In genomic region chr2:126039414-126039891, GRCm38 (mm10) we compare ENCODE assay signal across 13 mouse cellular contexts. TPM values are rescaled to one million over a fixed set of nuclear protein-coding genes. Genes with fewer than 3 reads are reported as not detected.
DNase-seq lines count a peak whose midpoint lies in the region; ATAC-seq and TF ChIP-seq lines count a peak whose summit lies in the region.
"Had no signal": no experiment of that assay in that cellular context is flagged by ENCODE, and none has a peak within 500 bp of the region (broad histone marks: within the 10 kb centered on the region; RNA-seq: fewer than 3 reads in every experiment).

No protein-coding gene starts in this region.

- DNase-seq in layer of hippocampus, adult 8-10 months (ENCODE audit: low spot score in 2 of 2) = peak; percentile 20 to 33
- DNase-seq in layer of hippocampus, adult 2 months (ENCODE audit: low spot score in 2 of 2) = no peak
- peak; percentile 61 to 68 for DNase-seq in heart, adult 18-20 months
- no peak for DNase-seq in heart, postnatal 0 days (ENCODE audit: low spot score)
- DNase-seq in lung, postnatal 36 days = peak; percentile 69
- DNase-seq in adrenal gland, adult 18-20 months (ENCODE audit: low spot score in 2 of 2) = no peak
- DNase-seq: kidney, postnatal 14 days had no signal

- H3K27ac ChIP-seq in layer of hippocampus, adult 2 months = no peak overlapping the region
- H3K27ac ChIP-seq in heart, postnatal 0 days (ENCODE audit: low read depth) = no peak overlapping the region
- H3K27ac ChIP-seq: embryonic facial prominence, embryonic 13.5 days; hindbrain, embryonic 15.5 days; limb, embryonic 10.5 days; stomach, embryonic 15.5 days had no signal

- ATAC-seq in heart, postnatal 0 days (ENCODE audit: insufficient read depth, low read depth) = peak; percentile 36; the same call in 1 of the 2 replicates
- ATAC-seq in CD4-positive, CD25-positive, alpha-beta regulatory T cell, adult 4 months = no peak
- ATAC-seq: activated CD4-positive, CD25-positive, alpha-beta regulatory T cell, adult 4 months had no signal

- no peaks in the 10 kb centered on the region for H3K27me3 ChIP-seq in heart, postnatal 0 days (ENCODE audit: control insufficient read depth, insufficient read depth, low read length)
- H3K27me3 ChIP-seq: embryonic facial prominence, embryonic 13.5 days; hindbrain, embryonic 15.5 days; stomach, embryonic 15.5 days had no signal

- no peak overlapping the region for H3K9ac ChIP-seq in heart, postnatal 0 days (replicated peaks; ENCODE audit: low read depth, low read length)
- H3K9ac ChIP-seq: embryonic facial prominence, embryonic 13.5 days; hindbrain, embryonic 15.5 days; stomach, embryonic 15.5 days had no signal

- TF ChIP-seq EP300 in heart, postnatal 0 days (IDR thresholded peaks at IDR 0.05; ENCODE audit: low read depth) = no peak

- no peaks in the 10 kb centered on the region for H3K9me3 ChIP-seq in heart, postnatal 0 days (replicated peaks; ENCODE audit: control insufficient read depth, low read length)
- H3K9me3 ChIP-seq: embryonic facial prominence, embryonic 13.5 days; hindbrain, embryonic 15.5 days; limb, embryonic 10.5 days; stomach, embryonic 15.5 days had no signal

- H3K4me1 ChIP-seq in heart, postnatal 0 days (ENCODE audit: control insufficient read depth, insufficient read depth) = peaks cover 6% of the 10 kb centered on the region
- H3K4me1 ChIP-seq: hindbrain, embryonic 15.5 days; stomach, embryonic 15.5 days had no signal

- H3K4me3 ChIP-seq in layer of hippocampus, adult 2 months = no peak overlapping the region
- H3K4me3 ChIP-seq in heart, postnatal 0 days (ENCODE audit: low read depth, low read length) = no peak overlapping the region
- H3K4me3 ChIP-seq: embryonic facial prominence, embryonic 13.5 days; hindbrain, embryonic 15.5 days; limb, embryonic 10.5 days; stomach, embryonic 15.5 days had no signal

- no peaks in the 10 kb centered on the region for H3K36me3 ChIP-seq in heart, postnatal 0 days (replicated peaks; ENCODE audit: control insufficient read depth, insufficient read depth, low read length)
- H3K36me3 ChIP-seq: embryonic facial prominence, embryonic 13.5 days; hindbrain, embryonic 15.5 days; limb, embryonic 10.5 days; stomach, embryonic 15.5 days had no signal

- WGBS in heart, postnatal 0 days = 31% methylated on average over 4 of the region's 4 CpGs

- no peak overlapping the region for H3K4me2 ChIP-seq in heart, postnatal 0 days (ENCODE audit: low read depth, low read length)
- H3K4me2 ChIP-seq: hindbrain, embryonic 15.5 days; stomach, embryonic 15.5 days had no signal

- TF ChIP-seq CTCF in layer of hippocampus, adult 2 months (conservative IDR thresholded peaks at IDR 0.05) = no peak
- TF ChIP-seq CTCF in heart, postnatal 0 days (IDR thresholded peaks at IDR 0.05; ENCODE audit: low read depth) = no peak

RNA-seq across cellular contexts. Expression of gene Fgf7, which starts 5.0 kb away (rescaled TPM):
- 1 to 10 TPM in 1 of 4 experiments, under 1 TPM in 3; 0.63 to 1.0 (median 0.72) TPM for total RNA-seq in layer of hippocampus, adult 8-10 months (2022)
- total RNA-seq in layer of hippocampus, adult 2 months (2021) = 1 to 10 TPM in 1 of 2 experiments, under 1 TPM in 1; 0.51 to 1.5 TPM
- 1 to 10 TPM; 2.4 to 2.5 TPM for total RNA-seq in heart, adult 18-20 months (2021)
- total RNA-seq in heart, postnatal 0 days (2014; rRNA removed; ENCODE audit: low replicate concordance) = not detected in 2 replicates
- polyA plus RNA-seq in heart, postnatal 0 days (2015; fragmentation: Nextera tagmentation; extraction: Ambion mirVana) = 0.44 and 0.52 TPM in 2 replicates
- total RNA-seq in adrenal gland, adult 18-20 months (2021) = under 1 TPM; 0.30 to 0.54 TPM
- polyA plus RNA-seq in CD4-positive, CD25-positive, alpha-beta regulatory T cell, adult 4 months (2017; shearing (Covaris generic)) = not detected

Comparison
In these comparisons a context has a peak if more than half of its experiments do, and no peak if none do; other contexts are left out.
1. DNase-seq: peak in layer of hippocampus, adult 8-10 months (2 of 2), heart, adult 18-20 months (2 of 2) and lung, postnatal 36 days (single experiment); none in layer of hippocampus, adult 2 months (0 of 2), heart, postnatal 0 days (single experiment) and adrenal gland, adult 18-20 months (0 of 2).